Mouse (Mus musculus): Measurements from ENCODE around the gene B230217C12Rik.

The B230217C12Rik gene

DNA sequence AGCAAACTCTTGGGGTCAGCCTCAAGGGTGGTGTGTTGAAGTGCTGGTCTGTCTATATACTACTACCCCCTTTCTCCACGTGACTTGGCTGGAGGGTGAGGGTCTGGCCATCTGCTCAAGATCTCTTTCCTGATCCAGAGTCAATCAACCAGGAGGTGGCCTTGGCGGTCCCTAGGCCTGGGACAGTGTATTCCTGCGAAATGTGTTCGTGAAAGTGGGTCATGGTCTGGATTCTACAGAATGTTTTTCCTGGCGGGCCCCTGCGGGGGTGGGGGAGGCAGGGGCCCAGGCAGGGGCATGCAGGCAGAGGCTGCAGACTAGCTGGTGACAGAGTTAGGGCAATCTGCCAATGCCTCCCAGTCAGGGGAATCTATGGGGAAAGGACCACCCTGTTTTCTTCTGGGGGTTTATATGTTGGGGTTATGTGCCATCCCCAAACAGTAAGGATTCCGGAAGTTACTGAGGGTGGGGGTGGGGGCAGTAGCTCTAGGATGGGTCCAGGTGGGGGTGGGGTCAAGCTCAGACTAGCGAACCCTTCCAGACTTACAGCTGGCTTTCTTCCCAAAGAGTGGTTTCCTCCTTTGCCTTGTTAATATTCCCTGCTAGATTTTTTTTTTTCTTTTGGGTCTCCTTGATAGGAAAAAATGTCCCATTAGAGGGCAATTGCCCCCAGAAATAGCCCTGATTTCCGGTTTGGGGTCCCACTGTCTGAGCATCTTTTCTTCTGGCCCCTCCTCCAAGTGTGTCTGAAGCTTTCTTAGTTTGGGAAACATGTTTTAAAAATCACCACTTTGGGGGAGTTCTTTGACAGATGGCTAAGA lies 35.5 kb upstream of the B230217C12Rik start:
- ChIA-PET POLR2A (interaction anchor here (0.5 to 27.6 kb wide), 44 partner anchors 5 to 548 kb away, joined by 3 to 667 read pairs (median 4); partner anchors contain the start of genes B230217C12Rik (in 3 of the 4), 1700001P01Rik (in 2 of the 4), Fbxo47 (in 2 of the 4) and Rpl23 (in 2 of the 4)), CTCF (interaction anchor here in 2 of 4 experiments (0.6 to 1.9 kb wide), 8 partner anchors 10 to 1803 kb away, joined by 3 to 5 read pairs (median 3); partner anchors contain the start of genes B230217C12Rik (in 1 of the 2) and Pgap3 (in 1 of the 2))

DNA sequence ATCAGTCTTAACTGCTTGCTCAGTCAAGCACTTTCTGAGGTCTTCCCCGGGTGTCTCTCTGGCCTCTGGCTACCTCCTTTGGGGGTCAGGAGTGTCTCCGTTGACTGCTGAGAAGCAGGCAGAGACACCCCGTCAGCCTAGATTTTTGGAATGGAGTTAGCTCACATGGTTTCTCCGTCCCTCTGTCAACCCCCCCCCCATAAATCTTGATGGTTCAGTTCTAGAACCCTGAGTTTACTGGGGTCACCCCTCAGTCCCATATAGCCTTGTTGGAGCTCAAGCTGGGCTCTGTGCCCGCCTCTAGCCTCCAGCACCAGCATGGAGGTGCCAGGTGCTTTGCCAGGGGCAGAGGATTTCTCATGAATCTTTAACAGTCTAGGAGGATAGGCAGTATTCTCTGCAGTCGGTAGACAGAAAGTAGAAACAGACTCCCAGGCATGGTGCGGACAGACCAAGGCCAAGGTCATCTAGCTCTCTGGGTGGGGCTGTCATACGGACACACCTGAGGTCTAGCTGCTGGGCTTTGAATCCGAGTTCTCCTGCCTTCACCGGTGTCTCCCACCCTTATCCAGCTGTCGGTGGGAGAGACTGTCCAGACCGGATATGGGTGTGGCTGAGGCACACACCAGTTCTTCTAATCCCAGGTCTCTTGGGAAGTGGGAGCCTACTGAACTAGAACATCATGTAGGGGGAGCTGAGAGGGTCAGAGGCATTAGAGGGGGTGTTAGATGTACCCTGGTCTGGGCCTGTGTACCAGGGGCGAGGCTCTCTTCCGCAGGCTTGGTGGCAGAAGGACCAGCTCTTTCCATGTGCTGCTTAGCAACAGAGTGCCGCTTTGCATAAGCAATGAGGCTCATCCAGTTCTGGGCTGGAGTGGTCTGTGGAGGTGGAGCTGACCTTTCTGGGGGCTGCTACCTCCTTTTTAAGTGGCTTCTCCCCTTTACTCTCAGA lies 34.6 kb upstream of the B230217C12Rik start:
- CTCF ChIA-PET: interaction anchor here in 3 of 4 experiments (0.5 to 1.9 kb wide), 14 partner anchors 9 to 1801 kb away, joined by 3 to 5 read pairs (median 3); partner anchors contain the start of genes B230217C12Rik (in 1 of the 3) and Pgap3 (in 1 of the 3)
- POLR2A ChIA-PET: interaction anchor here (0.6 to 27.6 kb wide), 57 partner anchors 6 to 397 kb away, joined by 3 to 667 read pairs (median 4); partner anchors contain the start of genes Rpl23 (in 4 of the 4), B230217C12Rik (in 3 of the 4), 1700001P01Rik (in 2 of the 4) and Fbxo47 (in 2 of the 4)

- ChIA-PET POLR2A (interaction anchor here (0.7 to 27.6 kb wide), 42 partner anchors 7 to 396 kb away, joined by 3 to 667 read pairs (median 4); partner anchors contain the start of genes Rpl23 (in 4 of the 4), B230217C12Rik (in 3 of the 4), 1700001P01Rik (in 2 of the 4) and Fbxo47 (in 2 of the 4)), CTCF (interaction anchor here in 3 of 4 experiments (0.5 to 1.9 kb wide), 9 partner anchors 9 to 1802 kb away, joined by 3 to 5 read pairs (median 4); partner anchors contain the start of gene B230217C12Rik (in 1 of the 3))
Measured at GRCm38 (mm10) chr11:97806613-97806964, 34.0 kb upstream of the B230217C12Rik start.

DNA sequence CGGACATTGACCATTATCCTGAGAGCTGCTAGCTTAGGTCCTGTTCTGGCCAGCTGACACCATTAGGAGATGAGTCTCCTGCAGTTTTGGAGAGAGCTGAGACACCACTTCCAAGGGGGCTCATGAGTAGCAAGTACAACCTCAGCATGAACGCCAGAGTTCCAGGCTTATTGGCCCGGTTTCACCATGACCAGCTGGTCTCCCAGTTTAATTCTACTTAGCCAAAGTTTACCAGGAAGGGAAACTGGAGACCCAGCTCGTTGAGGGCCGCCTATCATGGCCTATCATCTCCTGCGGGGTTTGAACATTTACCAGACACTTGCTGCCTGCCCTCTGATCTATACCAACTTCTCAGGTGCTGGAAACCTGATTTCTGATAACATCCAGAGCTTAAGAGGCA lies 33.0 kb upstream of the B230217C12Rik start:
- CTCF ChIA-PET: interaction anchor here (0.6 to 4.2 kb wide), 10 partner anchors 8 to 537 kb away, joined by 3 to 13 read pairs (median 3); partner anchors contain the start of genes Lasp1 (in 2 of the 4), B230217C12Rik (in 1 of the 4) and Gpr179 (in 1 of the 4)
- POLR2A ChIA-PET: interaction anchor here (0.5 to 27.6 kb wide), 33 partner anchors 3 to 1015 kb away, joined by 3 to 667 read pairs (median 4); partner anchors contain the start of genes B230217C12Rik (in 3 of the 4), Lasp1 (in 3 of the 4), Rpl23 (in 3 of the 4) and 1700001P01Rik (in 2 of the 4)

GRCm38 (mm10) chr11:97808093-97808492 lies 32.5 kb upstream of the B230217C12Rik start:
- CTCF ChIA-PET: interaction anchor here in 3 of 4 experiments (0.6 to 4.2 kb wide), 10 partner anchors 8 to 456 kb away, joined by 3 to 13 read pairs (median 3); partner anchors contain the start of genes B230217C12Rik (in 1 of the 3), Gpr179 (in 1 of the 3) and Lasp1 (in 1 of the 3)
- POLR2A ChIA-PET: interaction anchor here (0.7 to 27.6 kb wide), 37 partner anchors 4 to 1016 kb away, joined by 3 to 667 read pairs (median 4); partner anchors contain the start of genes B230217C12Rik (in 3 of the 4), Lasp1 (in 3 of the 4), Rpl23 (in 3 of the 4) and 1700001P01Rik (in 2 of the 4)

- CTCF ChIA-PET: interaction anchor here in 2 of 4 experiments (0.7 to 4.2 kb wide), 4 partner anchors 9 to 166 kb away, joined by 3 to 13 read pairs (median 4); partner anchors contain the start of gene Lasp1 (in 1 of the 2)
- POLR2A ChIA-PET: interaction anchor here (0.6 to 27.6 kb wide), 29 partner anchors 4 to 494 kb away, joined by 3 to 667 read pairs (median 5); partner anchors contain the start of genes Lasp1 (in 3 of the 4), Rpl23 (in 3 of the 4), 1700001P01Rik (in 2 of the 4) and B230217C12Rik (in 2 of the 4)
Measured at GRCm38 (mm10) chr11:97808621-97809234, 31.9 kb upstream of the B230217C12Rik start.

DNA sequence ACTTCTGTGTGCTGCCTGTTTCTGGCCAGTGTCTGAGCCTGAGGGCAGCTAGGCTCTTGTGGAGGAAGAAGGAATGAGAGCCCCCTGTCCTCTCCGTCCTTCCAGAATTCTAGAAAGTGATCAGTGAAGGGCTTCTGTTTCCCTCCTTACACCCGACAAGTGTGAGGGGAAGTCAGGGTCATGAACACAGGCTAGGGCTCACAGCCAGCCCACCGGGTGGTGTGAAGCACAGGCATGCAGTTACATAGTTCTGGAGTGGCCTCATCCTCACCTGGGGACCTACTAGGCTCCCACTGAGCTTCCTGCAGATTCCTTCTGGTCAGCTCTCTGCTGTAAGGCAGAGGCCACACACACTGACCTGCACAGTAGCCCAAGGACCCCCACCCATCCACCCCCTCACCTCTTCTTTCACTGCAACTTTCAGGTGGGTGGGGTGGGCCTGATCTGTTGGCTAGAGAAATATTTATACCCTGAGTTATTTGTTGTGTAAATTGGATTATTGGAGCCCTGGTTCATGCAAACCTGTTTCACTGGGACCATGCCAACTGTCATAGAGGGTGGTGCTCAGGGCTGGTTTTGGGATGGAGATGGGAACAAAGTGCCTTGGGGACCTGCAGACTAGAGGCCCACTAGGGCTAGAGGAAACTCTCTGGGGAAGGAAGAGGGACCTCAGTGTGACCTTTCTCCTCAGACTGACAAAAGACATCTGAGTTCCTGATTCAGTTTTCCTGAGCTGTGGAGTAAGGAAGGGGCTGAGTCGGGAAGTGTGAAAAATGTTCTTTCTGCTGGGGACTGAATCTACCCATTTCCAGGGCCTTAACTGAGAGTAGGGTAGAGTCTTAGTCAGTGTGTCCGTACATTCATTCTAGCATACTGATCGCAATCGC lies 31.1 kb upstream of the B230217C12Rik start:
- POLR2A ChIA-PET: interaction anchor here (0.5 to 27.6 kb wide), 31 partner anchors 5 to 1692 kb away, joined by 3 to 667 read pairs (median 5); partner anchors contain the start of genes Lasp1 (in 3 of the 4), 1700001P01Rik (in 2 of the 4), B230217C12Rik (in 2 of the 4) and Cwc25 (in 2 of the 4)
- CTCF ChIA-PET: interaction anchor here in 1 of 4 experiments (1.1 to 4.2 kb wide), 3 partner anchors 8 to 90 kb away, joined by 3 to 13 read pairs (median 4); partner anchors contain the start of gene Lasp1

- CTCF ChIA-PET: interaction anchor here in 3 of 4 experiments (0.6 to 4.2 kb wide), 3 partner anchors 8 to 1395 kb away, joined by 7 to 13 read pairs (median 13); partner anchors contain the start of gene Lasp1 (in 1 of the 3)
- POLR2A ChIA-PET: interaction anchor here in 3 of 4 experiments (0.5 to 27.6 kb wide), 19 partner anchors 4 to 1692 kb away, joined by 3 to 667 read pairs (median 8); partner anchors contain the start of genes 1700001P01Rik (in 2 of the 3), Fbxo47 (in 2 of the 3), Lasp1 (in 2 of the 3) and Rpl23 (in 2 of the 3)
Measured at GRCm38 (mm10) chr11:97810356-97810755, 30.2 kb upstream of the B230217C12Rik start.

GRCm38 (mm10) chr11:97810970-97811369 lies 29.6 kb upstream of the B230217C12Rik start:
- ChIA-PET CTCF (interaction anchor here in 3 of 4 experiments (0.6 to 4.2 kb wide), 5 partner anchors 9 to 1396 kb away, joined by 3 to 13 read pairs (median 7); partner anchors contain the start of gene Lasp1 (in 1 of the 3)), POLR2A (interaction anchor here in 3 of 4 experiments (0.7 to 27.6 kb wide), 20 partner anchors 4 to 907 kb away, joined by 3 to 667 read pairs (median 8); partner anchors contain the start of genes 1700001P01Rik (in 2 of the 3), Fbxo47 (in 2 of the 3), Lasp1 (in 2 of the 3) and Rpl23 (in 2 of the 3))

DNA sequence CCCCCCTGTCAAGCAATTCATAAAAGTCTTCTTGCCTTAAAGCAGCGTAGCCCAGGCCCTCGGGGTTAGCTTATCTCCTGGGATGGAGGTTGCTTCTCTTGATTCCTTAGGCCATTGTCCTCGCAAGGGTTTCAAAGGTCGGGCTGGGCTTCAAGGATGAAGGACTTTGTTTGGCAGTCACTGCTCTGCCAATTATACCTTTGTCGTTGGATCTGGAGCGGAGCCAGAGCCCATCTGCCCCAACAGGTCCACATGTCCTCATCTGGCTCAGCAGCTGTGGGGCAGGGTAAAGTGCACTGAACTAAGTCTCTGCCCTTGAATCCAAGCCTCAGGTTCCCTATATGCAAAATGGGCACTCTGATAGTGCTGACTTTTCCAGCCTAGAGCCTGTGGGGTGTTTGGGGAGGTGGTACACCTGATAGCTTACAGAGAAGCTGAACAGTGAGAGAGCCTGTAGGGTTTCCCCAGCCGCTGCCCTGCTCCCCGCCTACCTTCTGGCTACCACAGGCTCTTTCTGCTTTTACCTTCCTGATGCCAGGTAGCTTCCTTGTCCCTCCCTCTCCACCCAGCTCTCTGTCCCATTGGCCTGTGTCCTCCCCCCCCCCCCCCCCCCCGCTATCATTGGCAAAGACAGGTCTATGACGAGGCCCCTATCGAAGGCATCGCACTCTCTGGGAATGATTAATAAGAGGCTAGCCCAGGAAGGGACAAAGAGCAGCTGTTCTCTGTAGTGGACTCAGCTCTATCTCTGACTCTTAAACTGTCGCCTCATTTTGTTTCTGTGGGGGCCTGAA lies 28.8 kb upstream of the B230217C12Rik start:
- CTCF ChIA-PET: interaction anchor here (0.5 to 4.2 kb wide), 7 partner anchors 10 to 264 kb away, joined by 3 to 13 read pairs (median 4); partner anchors contain the start of gene Lasp1 (in 2 of the 4)
- POLR2A ChIA-PET: interaction anchor here in 3 of 4 experiments (0.6 to 27.6 kb wide), 30 partner anchors 3 to 955 kb away, joined by 3 to 667 read pairs (median 4); partner anchors contain the start of genes Rpl23 (in 3 of the 3), 1700001P01Rik (in 2 of the 3), B230217C12Rik (in 2 of the 3) and Lasp1 (in 2 of the 3)

GRCm38 (mm10) chr11:97812491-97812921 lies 28.1 kb upstream of the B230217C12Rik start:
- POLR2A ChIA-PET: interaction anchor here (0.6 to 27.6 kb wide), 29 partner anchors 2 to 411 kb away, joined by 3 to 667 read pairs (median 4); partner anchors contain the start of genes B230217C12Rik (in 3 of the 4), Rpl23 (in 3 of the 4), 1700001P01Rik (in 2 of the 4) and Lasp1 (in 2 of the 4)
- CTCF ChIA-PET: interaction anchor here (0.5 to 2.0 kb wide), 11 partner anchors 11 to 1012 kb away, joined by 3 to 7 read pairs (median 4); partner anchors contain the start of genes B230217C12Rik (in 1 of the 4) and Lasp1 (in 1 of the 4)

GRCm38 (mm10) chr11:97813085-97813484 lies 27.5 kb upstream of the B230217C12Rik start:
- CTCF ChIA-PET: interaction anchor here (0.5 to 1.9 kb wide), 13 partner anchors 11 to 1012 kb away, joined by 3 to 7 read pairs (median 3); partner anchors contain the start of genes B230217C12Rik (in 1 of the 4) and Lasp1 (in 1 of the 4)
- POLR2A ChIA-PET: interaction anchor here (0.5 to 27.6 kb wide), 27 partner anchors 8 to 412 kb away, joined by 3 to 667 read pairs (median 4); partner anchors contain the start of genes B230217C12Rik (in 3 of the 4), 1700001P01Rik (in 2 of the 4), Lasp1 (in 2 of the 4) and Rpl23 (in 2 of the 4)
